Mouse (Mus musculus) gastrocnemius, adult 18-20 months (tissue): ENCODE measurements around the gene Tmtc4. TPM values are rescaled to one million over a fixed set of nuclear protein-coding genes. Genes with fewer than 3 reads are reported as not detected.
A peak's percentile ranks its signal among the peaks of the same experiment; 100 is the strongest.

Experiments used
- DNase-seq: peaks from one replicate; pipeline ENCODE4 v3.0.0; 2021; ENCODE audit warnings: low spot score
- total RNA-seq, 2 experiments: library from RNA; stranded (reverse); gene quantifications; 2 replicates each; pipeline ENCODE4 v1.2.3; 2021

The Tmtc4 gene
- total RNA-seq, 2 experiments from 2014 or later: 2.3 to 3.3 TPM

DNA sequence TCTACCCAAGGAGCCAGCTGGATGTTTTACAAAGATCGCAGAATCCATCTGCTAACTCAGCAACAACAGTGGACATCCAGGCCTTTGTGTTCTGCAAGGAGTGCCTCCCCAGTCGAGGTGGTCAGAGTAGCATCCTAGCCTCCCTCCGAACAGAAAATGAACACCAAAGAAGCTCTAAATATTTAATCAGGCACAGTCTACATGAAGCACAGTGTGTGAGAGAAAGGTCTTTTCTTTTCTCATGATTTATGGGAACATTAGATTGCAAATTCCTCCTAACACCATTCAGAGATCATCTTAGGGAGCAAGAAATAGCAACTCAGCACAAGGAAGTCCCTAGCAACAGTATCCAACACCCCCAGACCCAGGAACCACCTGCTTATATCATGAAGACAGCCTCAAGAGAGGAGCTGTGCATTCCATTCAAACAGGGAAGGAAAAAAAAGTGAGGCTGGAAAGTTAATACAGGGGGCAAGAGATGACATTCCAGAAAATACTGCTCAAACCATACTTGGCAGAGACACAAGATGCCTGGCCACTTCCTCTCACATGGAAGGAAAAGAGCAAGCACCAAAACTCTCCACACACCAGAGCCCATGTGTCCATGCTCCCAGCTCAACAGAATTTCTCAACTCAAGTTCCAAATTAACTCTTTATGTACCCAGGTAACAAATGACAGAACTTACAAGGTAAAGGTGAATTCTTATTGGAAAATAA is 8.8 kb downstream of the Tmtc4 start:
- no peak for DNase-seq

DNA sequence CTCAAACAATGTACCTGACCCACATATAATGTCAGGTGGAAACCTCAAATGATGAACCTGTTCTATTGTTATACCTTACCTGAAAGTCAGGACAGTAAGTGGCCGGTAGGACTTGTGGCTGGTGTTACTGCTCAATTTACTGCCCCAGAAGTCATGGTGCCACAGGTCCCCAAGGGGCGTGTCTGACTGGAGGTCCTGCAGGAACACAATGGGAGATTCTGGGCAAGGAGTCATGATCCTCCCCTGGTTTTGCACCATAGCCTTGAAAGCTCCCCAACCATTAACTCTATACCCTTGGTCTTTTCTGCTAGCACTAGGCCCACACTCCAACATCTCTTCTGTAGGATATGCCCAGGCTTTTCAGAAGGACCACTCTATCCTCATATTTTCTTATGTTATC is 10.7 kb downstream of the Tmtc4 start:
- no peak for DNase-seq

DNA sequence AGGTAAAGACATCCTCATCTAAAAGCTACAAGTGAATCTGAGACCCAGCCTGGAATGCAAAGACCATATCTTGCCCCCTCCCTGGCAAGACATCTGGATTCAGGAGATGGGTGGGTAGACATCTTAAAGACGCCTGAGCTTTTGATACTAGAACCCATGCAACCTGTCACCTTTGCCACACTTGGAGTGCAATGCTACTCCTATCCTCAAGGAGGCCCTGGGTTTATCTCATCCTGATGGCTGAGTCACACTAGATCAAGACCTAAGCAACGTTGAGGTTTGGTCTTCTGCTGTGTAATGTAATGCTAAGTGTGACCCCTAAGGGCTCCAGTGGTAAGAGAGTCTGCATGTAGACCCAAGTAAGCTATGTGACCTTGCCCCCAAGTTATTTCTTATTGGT is 15.8 kb downstream of the Tmtc4 start:
- no peak for DNase-seq

GRCm38 (mm10) chr14:122957941-122958340 is 25.9 kb downstream of the Tmtc4 start:
- DNase-seq: peak; percentile 38

GRCm38 (mm10) chr14:122953331-122953730 is 30.5 kb downstream of the Tmtc4 start:
- DNase-seq: peak; percentile 9

DNA sequence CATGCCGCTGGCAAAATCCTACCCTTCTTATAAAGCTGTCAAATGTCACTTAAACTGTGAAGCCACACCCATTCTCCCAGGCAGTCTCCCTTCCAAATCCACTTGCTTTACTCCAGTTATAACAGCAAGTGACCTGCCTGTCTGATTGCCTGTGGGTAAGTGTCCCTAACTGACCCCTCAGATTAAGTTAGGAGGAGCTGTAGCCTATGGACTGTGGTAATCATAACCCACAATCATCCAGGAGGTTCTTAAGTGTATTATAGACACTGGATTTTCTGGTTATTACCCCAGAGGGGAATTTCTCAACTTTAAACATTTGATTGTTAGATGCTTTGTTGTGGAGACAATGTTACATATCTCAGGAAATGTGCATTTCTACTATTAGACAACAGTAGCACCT is 31.3 kb downstream of the Tmtc4 start:
- no peak for DNase-seq

DNA sequence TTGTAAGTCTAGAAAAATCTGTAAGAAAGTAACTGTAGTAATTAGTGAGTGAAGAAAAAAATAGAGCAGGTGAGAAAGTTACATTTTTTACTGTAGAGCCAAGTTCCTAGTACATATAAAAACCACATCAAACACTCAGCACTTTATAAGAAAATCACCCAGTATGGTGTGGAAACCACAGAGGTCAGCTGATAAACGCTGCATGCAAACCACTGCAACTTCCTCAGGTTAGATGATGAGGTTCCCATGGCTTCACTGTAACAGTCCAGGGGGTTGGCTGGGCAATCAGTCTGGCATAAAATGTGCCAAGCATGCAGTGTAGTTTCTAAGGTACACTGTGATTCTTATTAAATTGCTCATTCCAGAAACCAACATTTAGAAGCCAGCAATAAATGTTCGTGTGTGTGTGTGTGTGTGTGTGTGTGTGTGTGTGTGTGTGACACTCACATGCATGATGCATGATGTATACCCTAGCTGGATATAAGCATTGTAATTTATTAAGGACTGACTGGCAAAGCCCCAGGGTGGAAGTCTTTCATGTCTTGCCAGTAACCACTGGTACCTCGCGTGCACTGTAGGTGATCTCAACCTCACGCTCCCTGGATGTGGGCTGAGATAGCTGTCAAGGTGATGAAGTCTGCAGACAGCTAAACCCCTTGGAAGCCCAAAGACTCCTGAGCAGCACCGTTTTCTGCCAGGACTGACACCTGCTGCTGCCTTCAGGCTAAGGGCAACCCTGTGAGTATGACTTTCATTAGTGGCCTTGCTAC is 32.0 kb downstream of the Tmtc4 start:
- DNase-seq: no peak

- DNase-seq: no peak
Observed at GRCm38 (mm10) chr14:122950915-122951314, 32.9 kb downstream of the Tmtc4 start.

DNA sequence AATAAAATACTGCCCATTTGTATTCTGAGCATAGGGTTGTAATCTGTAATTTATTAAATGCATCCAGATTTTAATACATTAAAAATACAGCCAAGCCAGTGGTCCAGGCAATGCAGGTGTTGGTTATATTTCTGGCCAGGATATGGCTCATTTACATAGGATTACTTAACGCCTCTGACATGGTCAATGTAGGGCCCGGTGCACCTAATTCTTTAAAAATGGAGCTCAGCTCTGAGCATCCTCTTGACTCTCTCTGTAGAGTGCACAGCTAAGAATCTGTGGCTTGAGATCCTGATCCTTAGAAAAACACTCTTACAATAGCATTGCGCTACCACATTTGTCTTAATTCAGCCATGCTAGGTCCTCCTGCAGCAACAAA is 40.4 kb downstream of the Tmtc4 start:
- DNase-seq: no peak

DNA sequence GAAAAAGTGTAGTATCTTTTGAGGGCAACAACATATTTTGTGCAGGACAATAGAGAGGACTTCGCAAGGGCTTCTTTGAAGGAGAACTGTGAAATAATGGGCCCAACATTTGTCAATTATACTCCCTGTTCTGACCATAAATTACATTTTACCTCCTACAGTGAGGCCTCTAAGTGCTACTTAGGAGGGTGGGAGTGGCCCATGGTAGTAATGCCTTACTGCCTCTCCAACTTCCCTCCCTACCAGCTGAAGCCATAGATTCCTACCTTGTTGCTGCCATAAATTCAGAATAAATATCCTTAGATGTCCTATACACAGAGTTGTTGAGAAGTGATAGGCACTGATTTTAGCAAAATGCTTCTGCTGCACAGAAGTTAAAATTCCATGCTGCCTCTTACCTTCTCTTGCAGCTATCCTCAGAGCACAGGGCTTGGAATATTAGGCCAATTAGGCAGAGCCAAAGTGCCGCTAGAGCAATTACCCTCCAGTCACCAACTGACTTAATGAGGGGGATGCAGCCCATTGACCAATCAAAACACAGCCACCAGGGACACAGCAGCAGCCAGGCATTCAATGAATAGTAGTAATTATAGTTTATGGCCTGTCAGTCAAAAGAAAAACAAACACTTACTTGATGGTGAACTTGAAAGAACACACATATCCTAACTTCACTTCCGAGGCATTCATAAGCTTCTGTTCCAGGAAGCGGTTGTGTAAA is 40.9 kb downstream of the Tmtc4 start:
- DNase-seq: no peak

DNA sequence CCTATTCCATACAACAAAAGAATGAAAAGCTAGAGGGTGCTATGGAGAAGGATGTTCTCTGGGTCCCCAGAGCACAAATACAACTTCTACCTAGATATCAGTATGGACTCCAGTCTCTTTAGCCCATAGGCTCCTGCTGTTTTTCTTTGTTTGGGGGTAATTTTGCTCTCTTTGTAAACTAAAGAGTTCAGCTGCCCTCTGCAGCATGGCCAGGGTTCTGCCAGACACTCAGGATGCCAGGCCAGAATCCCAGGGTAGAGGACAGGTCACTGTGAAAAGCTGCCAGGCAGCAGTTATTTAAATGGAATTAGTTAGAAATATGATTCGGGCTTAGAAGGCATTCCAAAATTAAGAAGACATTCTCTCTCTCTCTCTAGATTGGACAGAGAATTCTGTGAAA is 47.4 kb downstream of the Tmtc4 start:
- no peak for DNase-seq

- no peak for DNase-seq
Observed at GRCm38 (mm10) chr14:122920011-122920410, 63.8 kb downstream of the Tmtc4 start.

GRCm38 (mm10) chr14:122917676-122918075 is 66.2 kb downstream of the Tmtc4 start:
- DNase-seq: no peak

DNA sequence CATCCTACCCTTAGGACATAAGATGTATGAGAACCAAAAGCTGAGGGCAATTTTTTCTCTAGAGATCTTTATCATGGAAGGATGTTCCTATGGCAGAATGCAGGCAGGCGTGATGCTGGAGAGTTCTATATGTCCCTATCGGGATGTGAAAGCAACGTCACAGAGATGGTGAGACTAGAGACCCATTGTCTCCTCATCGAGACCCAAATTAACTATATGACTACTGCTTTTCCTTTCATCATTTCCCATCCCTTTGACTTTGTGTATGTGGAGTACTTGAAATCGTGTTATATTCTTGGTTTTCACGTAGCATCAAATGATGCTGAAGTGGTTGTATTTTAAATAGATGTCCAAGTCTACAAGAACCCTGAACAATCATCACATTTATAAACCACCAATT is 70.2 kb downstream of the Tmtc4 start, which contains the start of gene Ggact:
Gene Ggact (minus strand): TSS at position 101 of the 400 bp plus-strand sequence.
- DNase-seq: no peak

GRCm38 (mm10) chr14:122912812-122913498 is 70.9 kb downstream of the Tmtc4 start:
- peak; percentile 58 for DNase-seq

- DNase-seq: no peak
Observed at GRCm38 (mm10) chr14:122912137-122912536, 71.7 kb downstream of the Tmtc4 start.

- DNase-seq: no peak
Observed at GRCm38 (mm10) chr14:122911265-122911664, 72.6 kb downstream of the Tmtc4 start.

DNA sequence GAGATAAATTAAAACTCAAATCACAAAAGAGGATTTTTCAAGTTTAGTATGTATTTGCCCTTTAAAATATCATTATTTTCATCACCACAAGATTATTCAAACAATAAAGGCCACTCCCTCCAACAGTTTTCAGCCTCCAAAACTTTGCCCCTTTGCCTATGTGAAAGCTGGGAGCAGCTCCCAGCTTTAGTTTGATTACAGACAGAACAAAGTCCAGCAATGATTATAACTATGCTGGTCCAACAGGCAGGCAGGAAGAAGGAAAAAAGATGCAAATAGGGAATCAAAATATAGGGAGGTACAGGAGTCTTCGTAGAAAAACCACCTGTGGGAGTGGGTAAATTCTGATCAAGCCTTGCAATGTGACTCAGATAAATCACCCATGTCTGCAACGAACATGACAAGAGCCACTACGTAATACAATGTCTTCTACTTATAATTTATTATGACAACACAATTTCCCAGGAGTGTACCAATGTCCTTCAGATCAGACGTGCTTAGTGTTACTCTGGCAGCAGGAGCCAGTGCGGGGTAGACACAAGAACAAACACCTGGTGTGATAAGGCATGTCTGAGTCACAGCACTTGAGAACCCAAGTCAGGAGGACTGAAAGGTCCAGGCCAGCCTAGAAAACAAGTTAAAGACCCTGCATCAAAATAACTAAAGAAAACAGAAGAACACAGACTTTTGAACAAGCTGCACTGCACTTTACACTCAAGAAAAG is 74.3 kb downstream of the Tmtc4 start:
- no peak for DNase-seq

DNA sequence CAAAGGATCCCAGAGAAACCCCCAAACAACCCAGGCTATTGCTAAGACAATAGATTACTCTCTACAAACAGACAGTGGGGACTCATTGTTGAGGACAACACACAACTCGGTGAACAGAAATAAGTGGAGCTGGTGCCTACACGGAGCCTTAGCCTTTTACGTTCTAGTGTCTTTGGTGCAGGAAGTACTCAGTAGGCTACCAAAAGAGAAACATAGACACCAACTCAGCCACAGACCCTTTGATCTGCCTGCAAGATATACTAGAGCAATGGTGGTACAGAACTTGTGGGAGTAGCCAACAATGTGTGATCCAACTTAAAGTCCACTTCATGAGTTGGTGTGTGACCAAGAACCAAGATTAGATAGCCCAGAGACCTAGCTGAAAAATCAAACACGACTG is 75.8 kb downstream of the Tmtc4 start:
- DNase-seq: no peak

DNA sequence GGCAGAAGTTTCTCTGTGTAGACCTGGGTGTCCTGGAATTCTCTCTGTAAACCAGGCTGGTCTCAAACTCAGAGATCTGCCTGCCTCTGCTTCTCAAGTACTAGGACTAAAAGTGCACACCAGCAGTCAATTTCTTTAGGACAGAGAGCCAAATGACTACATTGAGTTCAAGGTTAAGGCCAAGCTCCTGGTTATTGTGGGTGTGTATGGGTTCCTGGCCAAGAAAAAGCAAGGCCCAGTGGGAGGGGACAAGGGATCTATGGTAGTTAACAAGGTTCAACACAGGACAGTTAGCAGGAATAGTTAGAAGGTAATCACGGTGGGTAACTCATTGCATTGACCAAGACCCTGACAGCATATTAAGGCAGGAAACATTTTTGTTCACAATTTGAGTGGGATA is 78.8 kb downstream of the Tmtc4 start:
- no peak for DNase-seq

- DNase-seq: no peak
Observed at GRCm38 (mm10) chr14:122903923-122904351, 79.9 kb downstream of the Tmtc4 start.
